Mouse (Mus musculus) CH12.LX (cell line): ENCODE measurements at regions not wholly inside any gene's neighbourhood (a gene's known extent, or its start where the extent isn't known, plus 50 kb on each side); places are given as distances from the start of the nearest gene placed in this dataset.

Experiments used
- DNase-seq: peaks from one replicate; pipeline ENCODE4 v3.0.0-alpha.2; 2013; ENCODE audit errors: extremely low read depth
- H3K27ac ChIP-seq: 2 replicates; pipeline ENCODE4 v1.5.1; 2012; ENCODE audit warnings: low read depth, mild to moderate bottlenecking, control low read depth, moderate library complexity; ENCODE audit not compliant: insufficient read depth
- H3K27me3 ChIP-seq: replicated peaks from 2 replicates; pipeline ENCODE3; 2012; ENCODE audit warnings: inconsistent platforms
- H3K36me3 ChIP-seq, 2 experiments: replicated peaks in 1 of 2; 2 replicates each; pipeline versions ENCODE3 to v1.6.1; 2012; ENCODE audit warnings: inconsistent platforms in 1 of 2, low read length in 1 of 2, mild to moderate bottlenecking in 1 of 2, mixed read lengths in 1 of 2, moderate library complexity in 1 of 2; ENCODE audit not compliant: control insufficient read depth in 1 of 2, insufficient read depth in 1 of 2
- H3K4me1 ChIP-seq, 2 experiments: 2 replicates each; pipeline ENCODE4 v1.6.1; 2012; ENCODE audit warnings: inconsistent platforms in 1 of 2, moderate library complexity in 1 of 2; ENCODE audit not compliant: insufficient read depth in 2 of 2, control insufficient read depth in 1 of 2
- H3K4me2 ChIP-seq: 2 replicates; pipeline ENCODE4 v1.6.1; 2012; ENCODE audit warnings: low read depth, mild to moderate bottlenecking, control low read depth; ENCODE audit not compliant: poor library complexity, insufficient read depth, severe bottlenecking
- H3K4me3 ChIP-seq, 3 experiments: fragments of 150-350 bp in 1 of 3; sonication (generic) in 1 of 3; replicated peaks in 1 of 3; 2 replicates each; pipeline versions ENCODE3 to v1.5.1; 2011 to 2012; ENCODE audit warnings: low read depth in 2 of 3, low read length in 2 of 3, mild to moderate bottlenecking in 2 of 3, moderate library complexity in 2 of 3, control low read depth in 1 of 3, improper control_type of control experiment in 1 of 3, inconsistent platforms in 1 of 3, mixed read lengths in 1 of 3; ENCODE audit not compliant: poor library complexity in 1 of 3
- H3K79me2 ChIP-seq: replicated peaks from 2 replicates; pipeline ENCODE4 v1.6.1; 2012; ENCODE audit warnings: mild to moderate bottlenecking, moderate library complexity; ENCODE audit not compliant: control insufficient read depth, poor library complexity, insufficient read depth, severe bottlenecking; ENCODE audit errors: extremely low read depth
- H3K9ac ChIP-seq: 2 replicates; pipeline ENCODE4 v1.6.1; 2012; ENCODE audit warnings: low read depth, mild to moderate bottlenecking, control low read depth, moderate library complexity; ENCODE audit not compliant: insufficient read depth
- H3K9me3 ChIP-seq: replicated peaks from 2 replicates; pipeline ENCODE3; 2012; ENCODE audit warnings: low read length, inconsistent platforms, mixed read lengths
- BHLHE40 ChIP-seq: IDR thresholded peaks from 2 replicates; pipeline ENCODE4 v1.6.1; 2011; ENCODE audit warnings: mild to moderate bottlenecking, low read depth, low read length, improper control_type of control experiment
- CHD2 ChIP-seq: IDR thresholded peaks from 2 replicates; pipeline ENCODE4 v1.6.1; 2011; ENCODE audit warnings: low read length, improper control_type of control experiment
- CTCF ChIP-seq, 2 experiments: IDR thresholded peaks in 1 of 2; conservative IDR thresholded peaks in 1 of 2; 2 replicates each; pipeline ENCODE4 v1.5.1; 2011 to 2012; ENCODE audit warnings: low read depth in 2 of 2, low read length in 2 of 2, improper control_type of control experiment in 1 of 2, inconsistent platforms in 1 of 2, mild to moderate bottlenecking in 1 of 2, moderate library complexity in 1 of 2
- ELF1 ChIP-seq: IDR thresholded peaks from 2 replicates; pipeline ENCODE4 v1.6.1; 2014; ENCODE audit warnings: low read depth, mild to moderate bottlenecking, inconsistent platforms, low read length, improper control_type of control experiment
- ETS1 ChIP-seq: conservative IDR thresholded peaks from 2 replicates; pipeline ENCODE4 v1.6.1; 2012; ENCODE audit warnings: low read depth, mild to moderate bottlenecking, inconsistent platforms, low read length, improper control_type of control experiment, moderate library complexity
- IRF4 ChIP-seq: IDR thresholded peaks from 2 replicates; pipeline ENCODE4 v1.6.1; 2014; ENCODE audit warnings: low read depth, mild to moderate bottlenecking, inconsistent platforms, low read length, improper control_type of control experiment
- JUN ChIP-seq: IDR thresholded peaks from 2 replicates; pipeline ENCODE4 v1.6.1; 2011; ENCODE audit warnings: low read depth, mild to moderate bottlenecking, low read length, improper control_type of control experiment, moderate library complexity; ENCODE audit not compliant: insufficient read depth
- MEF2A ChIP-seq: IDR thresholded peaks from 2 replicates; pipeline ENCODE4 v1.6.1; 2014; ENCODE audit warnings: low read depth, mild to moderate bottlenecking, inconsistent platforms, low read length, improper control_type of control experiment, borderline replicate concordance
- MYC ChIP-seq: IDR thresholded peaks from 2 replicates; pipeline ENCODE4 v1.6.1; 2011; ENCODE audit warnings: low read depth, mild to moderate bottlenecking, improper control_type of control experiment, low read length
- NELFE ChIP-seq: IDR thresholded peaks from 2 replicates; pipeline ENCODE4 v1.6.1; 2011; ENCODE audit warnings: low read depth, low read length, improper control_type of control experiment
- NRF1 ChIP-seq: IDR thresholded peaks from 2 replicates; pipeline ENCODE4 v1.6.1; 2014; ENCODE audit warnings: low read depth, mild to moderate bottlenecking, inconsistent platforms, low read length, improper control_type of control experiment, moderate library complexity
- PAX5 ChIP-seq: IDR thresholded peaks from 2 replicates; pipeline ENCODE4 v1.6.1; 2012; ENCODE audit warnings: low read length, inconsistent platforms, mixed read lengths
- POLR2A ChIP-seq: IDR thresholded peaks from 2 replicates; pipeline ENCODE4 v1.6.1; 2011; ENCODE audit warnings: low read depth, mild to moderate bottlenecking, improper control_type of control experiment, low read length
- RAD21 ChIP-seq: IDR thresholded peaks from 2 replicates; pipeline ENCODE4 v1.6.1; 2011; ENCODE audit warnings: low read depth, mild to moderate bottlenecking, low read length, improper control_type of control experiment, moderate library complexity
- RCOR1 ChIP-seq: conservative IDR thresholded peaks from 2 replicates; pipeline ENCODE4 v1.6.1; 2012; ENCODE audit warnings: low read depth, mild to moderate bottlenecking, inconsistent platforms, low read length, improper control_type of control experiment
- SIN3A ChIP-seq: IDR thresholded peaks from 2 replicates; pipeline ENCODE4 v1.6.1; 2012; ENCODE audit warnings: low read length, improper control_type of control experiment, inconsistent platforms
- SMC3 ChIP-seq: IDR thresholded peaks from 2 replicates; pipeline ENCODE4 v1.6.1; 2011; ENCODE audit warnings: low read depth, low read length, improper control_type of control experiment
- TBP ChIP-seq: conservative IDR thresholded peaks from 2 replicates; pipeline ENCODE4 v1.6.1; 2011; ENCODE audit warnings: low read depth, low read length, improper control_type of control experiment
- ZC3H11A ChIP-seq: IDR thresholded peaks from 2 replicates; pipeline ENCODE4 v1.6.1; 2012; ENCODE audit warnings: low read depth, mild to moderate bottlenecking, inconsistent platforms, low read length, improper control_type of control experiment
- ZNF384 ChIP-seq: IDR thresholded peaks from 2 replicates; pipeline ENCODE4 v1.6.1; 2012; ENCODE audit warnings: low read depth, low read length, improper control_type of control experiment, inconsistent platforms
- dilution Hi-C: fragments of 300-500 bp; cut with MboI; formaldehyde crosslinking; loops from 2 replicates; pipeline ENCODE4 v1.14.3; 2020; ENCODE audit warnings: low sequenced_read_pairs; ENCODE audit not compliant: extremely low pct_unique_long_range_greater_than_20kb, extremely low pct_ligation_motif_present
- in situ Hi-C: fragments of 300-500 bp; cut with MboI; formaldehyde crosslinking; loops from 3 replicates; pipeline ENCODE4 v1.14.3; 2019; ENCODE audit warnings: low sequenced_read_pairs, low pct_ligation_motif_present, low pct_unique_long_range_greater_than_20kb, mixed read lengths

DNA sequence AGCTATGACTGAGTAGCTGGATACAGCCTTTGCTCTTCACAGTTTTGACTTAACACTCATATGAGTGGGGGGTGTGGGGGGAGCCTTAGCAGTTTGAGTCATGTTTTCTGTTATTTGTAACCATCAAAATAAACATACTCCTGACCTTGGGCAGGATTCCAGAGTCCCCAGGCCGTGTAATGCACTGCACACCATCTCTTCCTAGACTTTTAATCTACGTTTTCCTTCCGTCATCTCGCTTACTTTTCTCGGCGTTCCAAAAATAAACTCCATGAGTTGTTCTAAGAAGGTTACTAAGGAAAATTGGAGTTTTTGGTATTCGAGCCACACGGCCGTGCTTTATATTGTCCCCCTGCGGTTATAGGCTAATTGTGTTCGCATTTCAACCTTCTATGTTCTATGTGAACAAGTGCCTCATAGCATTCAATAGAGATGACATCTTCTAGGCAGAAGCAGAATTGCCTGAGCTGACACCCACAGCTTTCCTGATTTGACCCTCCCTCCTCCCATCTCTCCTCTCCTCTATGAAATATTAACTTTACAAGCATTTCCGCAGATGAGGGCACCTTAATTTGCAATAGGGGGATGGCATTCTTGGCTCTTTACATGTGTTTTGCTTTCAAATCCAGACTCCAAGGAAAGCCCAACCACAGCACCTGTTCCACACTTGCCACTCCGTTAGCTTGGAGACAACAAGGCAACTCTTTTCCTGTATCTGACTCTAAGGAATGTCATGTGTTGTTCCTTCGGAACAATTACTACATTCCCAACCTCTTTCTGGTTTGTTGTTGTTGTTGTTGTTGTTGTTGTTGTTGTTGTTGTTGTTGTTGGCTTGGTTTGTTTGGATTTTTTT lies 276.2 kb upstream of the Atp2b1 start:
- H3K9ac ChIP-seq = no peak overlapping the region
- no peaks in the 10 kb centered on the region for H3K4me1 ChIP-seq
- no peak overlapping the region for H3K4me2 ChIP-seq
- TF ChIP-seq MEF2A = no peak
- TF ChIP-seq ZNF384 = no peak
- TF ChIP-seq NELFE = no peak
- TF ChIP-seq MYC = no peak
- no peak for TF ChIP-seq POLR2A
- TF ChIP-seq RAD21 = no peak
- TF ChIP-seq IRF4 = no peak
- no peaks in the 10 kb centered on the region for H3K27me3 ChIP-seq
- in situ Hi-C loops = no loop called here
- no peaks in the 10 kb centered on the region for H3K36me3 ChIP-seq
- H3K4me3 ChIP-seq = no peak overlapping the region
- dilution Hi-C loops = no loop called here
- no peaks in the 10 kb centered on the region for H3K9me3 ChIP-seq
- DNase-seq = no peak
- H3K27ac ChIP-seq = no peak overlapping the region
- H3K79me2 ChIP-seq = no peaks in the 10 kb centered on the region

DNA sequence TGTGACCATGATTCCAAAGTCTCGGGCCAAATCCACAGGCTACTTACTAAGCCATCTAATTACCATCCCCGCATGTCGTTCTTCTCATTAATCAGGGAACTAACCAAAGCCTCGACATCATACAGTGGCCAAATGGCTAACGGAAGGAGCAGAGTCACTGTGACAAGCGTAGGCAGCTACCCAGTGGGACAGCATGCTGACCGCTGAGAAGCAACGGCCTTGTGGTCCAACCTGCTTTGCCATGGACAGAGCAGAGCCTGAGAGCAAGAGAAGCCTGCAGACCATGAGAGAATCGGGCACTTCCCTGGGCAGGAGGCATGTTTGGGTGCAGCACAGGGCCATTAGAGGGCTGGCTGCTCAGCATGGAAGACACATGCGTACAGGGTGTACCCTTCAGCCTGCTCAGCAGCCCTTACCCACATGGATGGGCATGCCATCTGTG lies 268.5 kb upstream of the Atp2b1 start:
- Histone ChIP-seq H3K4me2 (no peak overlapping the region), H3K9ac (no peak overlapping the region), H3K27me3 (no peaks in the 10 kb centered on the region), H3K4me1 (peaks cover 10 to 16% of the 10 kb centered on the region in 2 experiments), H3K4me3 (no peak overlapping the region), H3K36me3 (no peaks in the 10 kb centered on the region), H3K79me2 (no peaks in the 10 kb centered on the region), H3K9me3 (no peaks in the 10 kb centered on the region), H3K27ac (no peak overlapping the region)
- dilution Hi-C loops (no loop called here), in situ Hi-C loops (no loop called here)
- no peak for DNase-seq
- TF ChIP-seq ZC3H11A (no peak), NRF1 (no peak), CTCF (conservative IDR thresholded peaks at IDR 0.05 in 1 of 2, IDR thresholded peaks at IDR 0.05 in 1 of 2; ENCODE audit: low read depth in 2 of 2, low read length in 2 of 2) (no peak), TBP (no peak), RCOR1 (no peak), SIN3A (no peak), ETS1 (no peak), RAD21 (no peak), PAX5 (no peak), CHD2 (no peak), ZNF384 (no peak), NELFE (no peak), BHLHE40 (no peak), JUN (no peak), ELF1 (no peak), SMC3 (no peak)
